Mouse (Mus musculus) CH12F3 (cell line): ENCODE measurements around the gene Krtap5-4.
"Not testable (repeated sequence)": the region's sequence is repeated elsewhere in the genome, so short reads cannot be mapped to it uniquely, and the experiment has no call there.

Source experiments
- in situ Hi-C: fragments of 300-500 bp; cut with MboI; formaldehyde crosslinking; loops from 2 replicates; pipeline ENCODE4 v1.14.3; 2020; ENCODE audit warnings: low sequenced_read_pairs

Gene Krtap5-4

DNA sequence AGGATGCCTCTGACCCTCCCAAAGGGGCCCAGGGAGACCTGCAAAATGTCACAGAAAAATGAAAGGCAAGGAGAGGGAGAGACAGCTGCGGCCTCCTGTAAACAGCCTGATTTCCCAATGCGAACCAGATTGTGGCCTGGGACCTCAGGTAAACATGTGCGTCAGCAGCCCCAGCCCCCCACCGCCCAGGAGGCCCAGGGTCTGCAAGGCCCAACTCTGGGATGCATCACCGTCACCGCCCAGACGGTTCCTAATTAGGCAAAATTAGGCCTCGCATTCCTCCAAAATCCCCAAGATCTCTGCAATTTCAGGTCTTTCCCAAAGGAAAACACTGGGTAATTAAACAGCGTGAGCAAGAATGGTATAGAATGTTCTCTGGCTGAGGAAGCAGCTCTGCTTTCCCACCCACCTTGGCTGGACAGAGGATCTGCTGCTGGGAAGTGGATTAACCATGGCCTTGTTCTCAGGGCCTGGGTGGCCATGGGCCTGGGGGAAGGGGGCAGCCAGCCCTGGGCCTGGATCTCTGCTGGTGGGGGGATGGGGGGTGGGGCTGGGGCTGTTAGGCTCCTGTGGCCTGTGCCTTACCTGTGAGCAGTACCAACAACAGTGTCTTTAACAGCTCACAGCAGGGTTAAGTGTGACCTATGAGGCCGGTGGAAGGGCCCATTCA, 18.4 kb downstream of the Krtap5-4 start:
- in situ Hi-C loops = not testable (repeated sequence)

DNA sequence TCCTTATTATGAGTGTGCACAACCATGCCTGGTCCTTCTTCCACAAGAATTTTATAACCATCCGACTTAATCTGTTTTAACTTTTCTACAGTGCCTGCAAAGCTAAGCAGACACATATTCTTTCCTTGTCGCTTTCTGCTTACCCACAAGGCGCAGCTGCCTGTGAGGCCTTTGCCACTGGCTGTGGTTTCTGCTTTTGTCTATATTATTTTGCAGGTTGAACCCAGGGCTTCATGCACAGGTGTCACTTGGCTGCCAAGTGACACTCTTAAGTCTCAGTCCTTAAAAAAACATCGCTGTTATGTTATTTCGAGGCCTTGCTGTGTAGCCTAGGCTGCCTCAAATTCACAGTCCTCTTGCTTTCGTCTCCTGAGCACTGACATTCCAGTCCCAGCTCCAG, 19.3 kb downstream of the Krtap5-4 start:
- in situ Hi-C loops = no loop called here

DNA sequence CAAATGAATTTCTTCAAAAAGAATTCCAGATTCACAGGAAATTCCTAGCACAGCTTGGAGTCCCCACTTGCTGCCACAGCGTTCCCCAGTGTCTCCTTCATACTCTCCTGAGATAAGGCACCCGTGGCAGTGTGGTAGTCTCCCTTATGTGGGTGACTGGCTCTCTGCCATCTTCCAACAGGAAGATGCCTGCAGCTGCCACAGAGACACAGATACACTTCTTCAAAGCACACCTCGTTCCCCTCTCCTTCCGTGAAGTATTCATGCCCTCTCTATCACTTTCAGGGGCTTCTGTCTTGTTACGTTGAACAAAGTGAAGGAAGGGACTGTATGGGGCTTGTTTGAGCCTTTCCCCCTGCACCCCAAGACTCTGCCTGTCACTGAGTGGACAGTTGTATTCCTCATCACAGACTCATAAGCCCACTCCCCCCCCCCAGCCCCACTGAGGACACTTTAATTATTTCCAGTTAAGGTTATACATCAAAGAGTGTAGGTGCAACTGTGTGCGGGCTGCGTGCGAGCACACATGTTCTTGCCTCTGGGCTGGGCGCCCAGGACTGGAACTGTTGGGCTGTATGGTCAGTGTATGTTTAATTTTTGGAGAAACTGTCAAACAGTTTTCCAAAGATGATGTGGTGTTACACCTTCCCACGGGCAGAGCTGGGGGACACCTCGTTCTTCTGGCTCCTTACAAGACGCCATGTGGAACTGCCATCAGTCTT, 20.2 kb downstream of the Krtap5-4 start:
- in situ Hi-C loops = no loop called here

DNA sequence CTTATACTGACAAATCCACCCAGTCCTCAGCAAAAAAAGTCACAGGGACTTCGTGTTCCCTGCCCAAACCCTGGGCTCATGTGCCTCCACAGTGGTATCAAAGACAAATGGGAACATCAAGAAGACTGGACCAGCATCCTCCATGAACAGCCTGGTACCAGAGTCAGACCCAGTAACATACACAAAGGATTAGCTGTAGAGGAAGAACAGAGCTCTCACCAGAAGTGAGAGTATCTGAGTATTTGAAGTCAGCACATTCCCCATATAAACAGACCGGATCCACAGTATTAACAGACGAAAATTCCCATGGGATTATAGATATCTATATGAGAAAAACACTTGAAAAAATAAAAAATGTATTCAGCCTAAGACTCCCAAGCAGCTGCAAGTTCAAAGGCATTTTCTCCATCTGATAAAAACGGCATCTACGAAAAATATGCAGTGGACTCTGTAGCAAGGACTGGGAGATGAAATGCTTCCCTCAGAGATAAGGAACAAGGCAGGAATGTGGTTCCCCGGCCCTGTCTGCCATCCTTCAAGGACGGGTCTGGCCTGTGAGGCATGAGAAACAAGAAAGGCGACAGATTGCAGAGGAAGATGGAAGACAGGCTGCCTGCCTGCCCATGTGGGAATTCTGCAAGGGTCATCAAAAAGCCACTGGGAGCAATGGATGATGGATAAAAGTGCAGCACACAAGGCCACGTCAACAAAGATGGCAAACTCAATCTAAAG, 23.5 kb downstream of the Krtap5-4 start:
- in situ Hi-C loops = no loop called here

DNA sequence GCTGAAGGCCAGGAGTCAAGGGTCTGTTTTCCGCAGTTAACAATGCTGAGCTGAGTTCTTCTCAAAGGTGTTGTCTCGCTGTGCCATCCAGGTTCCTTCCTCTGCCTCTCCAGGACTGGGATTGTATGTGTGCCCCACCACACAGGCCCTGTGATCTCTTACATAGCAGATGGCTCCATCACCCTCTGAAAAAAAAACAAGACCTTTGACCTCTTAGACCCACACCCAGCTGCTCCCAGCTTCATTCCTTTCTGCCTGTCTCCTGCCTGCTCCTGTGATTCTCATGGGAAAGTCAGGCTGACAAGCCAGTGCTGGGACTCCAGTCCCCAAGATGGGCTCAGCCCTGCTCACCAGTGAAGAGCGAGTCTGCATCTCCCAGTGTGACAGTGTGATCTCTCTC, 25.2 kb downstream of the Krtap5-4 start:
- in situ Hi-C loops = no loop called here

DNA sequence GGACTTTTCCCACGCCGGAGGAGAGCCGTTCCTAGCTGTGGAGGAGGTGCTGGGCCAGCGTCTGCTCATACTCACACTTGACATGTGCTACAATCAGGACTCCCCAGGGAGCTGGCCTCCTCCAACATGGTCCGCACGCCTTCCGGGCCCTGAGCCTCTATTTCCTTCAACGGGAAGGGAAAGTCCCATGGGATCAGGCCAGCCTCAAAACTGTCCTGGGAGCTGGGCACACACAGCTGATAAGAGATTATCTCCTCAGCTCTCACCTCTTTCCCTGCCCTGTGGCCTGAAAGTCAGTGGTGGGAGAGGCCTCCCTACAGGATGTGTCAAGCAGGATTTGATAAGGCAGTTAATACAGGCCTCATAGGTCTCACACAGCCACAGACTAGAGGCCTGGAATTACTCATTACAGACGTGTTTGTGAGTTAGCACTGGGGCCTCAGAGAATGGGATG, 26.9 kb downstream of the Krtap5-4 start:
- in situ Hi-C loops = loop anchor here (10.0 kb wide), 1 partner anchor 345 kb away; no protein-coding TSS in a partner anchor

DNA sequence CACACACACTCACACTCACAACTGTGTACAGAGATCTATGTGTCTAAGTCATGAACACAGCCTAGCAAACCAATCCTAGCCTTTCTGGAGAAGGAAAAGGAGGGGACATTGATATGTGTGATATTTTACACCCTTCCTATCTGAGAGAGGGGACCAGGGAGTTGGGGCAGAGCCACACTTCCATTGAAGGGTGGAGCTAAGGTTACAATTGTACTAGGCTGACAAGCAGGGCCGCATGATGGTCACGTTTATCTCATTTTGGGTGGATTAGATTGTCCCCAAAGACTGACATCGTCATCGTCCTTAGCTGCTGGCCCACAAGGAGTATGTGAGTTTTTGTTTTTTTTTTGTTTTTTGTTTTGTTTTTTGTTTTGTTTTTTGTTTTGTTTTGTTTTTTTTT, 27.9 kb downstream of the Krtap5-4 start:
- in situ Hi-C loops = loop anchor here (10.0 kb wide), 1 partner anchor 344 kb away; no protein-coding TSS in a partner anchor

DNA sequence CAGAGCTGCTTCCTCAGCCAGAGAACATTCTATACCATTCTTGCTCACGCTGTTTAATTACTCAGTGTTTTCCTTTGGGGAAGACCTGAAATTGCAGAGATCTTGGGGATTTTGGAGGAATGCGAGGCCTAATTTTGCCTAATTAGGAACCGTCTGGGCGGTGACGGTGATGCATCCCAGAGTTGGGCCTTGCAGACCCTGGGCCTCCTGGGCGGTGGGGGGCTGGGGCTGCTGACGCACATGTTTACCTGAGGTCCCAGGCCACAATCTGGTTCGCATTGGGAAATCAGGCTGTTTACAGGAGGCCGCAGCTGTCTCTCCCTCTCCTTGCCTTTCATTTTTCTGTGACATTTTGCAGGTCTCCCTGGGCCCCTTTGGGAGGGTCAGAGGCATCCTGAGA, 29.4 kb downstream of the Krtap5-4 start:
- in situ Hi-C loops = loop anchor here (10.0 kb wide), 1 partner anchor 342 kb away; no protein-coding TSS in a partner anchor

DNA sequence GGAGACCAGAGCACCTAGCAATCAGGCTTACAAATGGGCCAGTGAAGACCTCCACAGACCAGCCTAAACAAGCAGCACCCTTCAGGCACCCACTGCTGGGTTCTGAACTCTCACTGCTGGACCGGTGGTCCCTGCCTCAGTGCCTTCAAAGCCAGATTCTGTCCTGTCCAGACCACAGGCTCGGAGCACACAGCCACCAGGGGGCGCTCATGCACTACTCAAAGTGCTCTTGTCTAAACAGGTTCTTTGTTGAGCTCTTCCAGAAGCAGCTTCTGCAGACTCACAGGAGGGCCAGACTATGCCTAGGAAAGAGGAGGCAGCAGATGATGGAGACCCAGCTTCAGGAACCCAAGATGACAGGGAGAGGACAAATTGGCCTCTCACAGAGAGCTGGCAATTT, 30.9 kb downstream of the Krtap5-4 start:
- in situ Hi-C loops = loop anchor here (10.0 kb wide), 1 partner anchor 341 kb away; no protein-coding TSS in a partner anchor

DNA sequence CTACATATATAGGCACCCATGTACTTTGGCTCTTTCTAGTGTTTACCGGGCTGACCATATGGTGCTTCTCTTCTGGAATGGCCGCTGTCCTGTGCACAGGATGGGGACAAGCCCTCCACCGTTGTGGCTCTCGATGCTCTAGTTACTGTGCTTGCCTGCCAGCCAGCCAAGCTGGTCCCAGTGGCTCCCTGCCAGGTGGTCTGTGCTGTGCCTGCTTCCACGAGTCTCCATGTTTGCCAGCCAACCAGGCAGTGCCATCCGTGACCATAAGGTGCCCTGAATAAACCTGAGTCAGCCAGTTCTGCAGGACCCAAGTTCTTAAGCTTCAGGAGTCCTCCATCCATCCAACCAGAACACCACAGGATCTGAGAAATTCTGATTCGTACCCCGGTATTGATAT, 31.8 kb downstream of the Krtap5-4 start:
- in situ Hi-C loops = loop anchor here (5.0 to 10.0 kb wide), 2 partner anchors 102 to 340 kb away; no protein-coding TSS in a partner anchor

DNA sequence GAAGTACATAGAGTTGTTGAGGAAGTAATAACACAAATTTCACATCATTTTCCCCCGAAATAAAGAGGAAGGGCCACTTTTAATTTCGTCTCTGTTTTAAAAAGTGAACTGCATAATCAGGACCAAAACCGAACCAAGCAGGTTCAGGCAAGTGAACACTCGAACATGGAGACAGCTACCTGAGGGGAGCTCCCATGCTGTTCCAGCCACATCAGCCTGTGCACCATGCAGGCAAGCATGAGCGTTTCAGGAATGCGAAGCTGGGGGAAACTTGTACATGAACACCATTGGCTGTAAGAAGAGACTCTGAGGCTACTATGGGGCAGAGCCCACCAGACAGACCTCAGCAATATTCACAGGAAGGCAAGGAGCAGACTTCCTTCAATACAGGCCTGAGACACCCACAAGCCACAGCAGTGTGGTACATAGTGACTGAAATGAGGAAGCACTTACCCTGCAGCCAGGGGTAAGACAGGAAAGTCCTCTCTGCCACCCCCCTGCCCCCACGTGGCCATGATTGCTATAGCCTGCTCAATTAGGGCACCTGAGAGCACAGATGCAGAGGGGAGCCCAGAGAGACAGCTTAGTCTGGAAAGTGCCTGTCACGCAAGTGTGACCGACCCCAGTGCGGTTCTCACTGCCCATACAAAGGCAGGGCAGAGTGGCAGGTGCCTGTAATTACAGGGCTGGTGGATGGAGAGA, 37.1 kb downstream of the Krtap5-4 start:
- in situ Hi-C loops = no loop called here

DNA sequence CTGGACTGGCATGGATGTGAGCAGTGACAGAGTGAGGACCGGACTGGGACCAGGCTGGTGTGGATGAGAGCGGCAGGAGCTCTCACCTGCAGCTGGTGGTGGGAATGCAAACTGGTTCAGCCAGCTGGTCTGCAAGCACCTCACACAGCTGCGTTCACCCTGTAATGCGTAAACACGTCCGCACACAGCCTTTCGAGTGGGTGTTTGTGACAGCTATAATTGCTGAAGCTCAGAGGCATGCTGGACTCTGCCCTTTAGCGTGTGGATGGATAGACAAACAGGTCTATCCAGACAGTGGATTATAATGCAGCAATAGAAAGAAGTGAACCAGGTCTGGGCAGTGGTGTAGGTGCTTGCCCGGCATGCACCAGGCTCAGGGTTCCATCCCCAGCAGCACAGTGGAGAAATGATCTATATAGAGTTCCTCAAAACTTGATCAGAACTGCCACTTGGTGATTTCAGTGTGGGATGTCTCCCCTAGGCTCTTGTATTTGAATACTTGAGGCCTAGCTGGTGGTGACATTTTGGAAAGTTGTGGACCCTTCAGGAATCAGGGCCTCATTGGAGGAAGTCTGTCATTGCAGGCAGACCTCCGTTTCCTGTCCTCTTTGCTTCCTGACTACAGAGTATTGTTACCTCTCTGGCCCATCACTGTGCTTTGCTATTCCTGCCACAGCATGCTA, 38.4 kb downstream of the Krtap5-4 start:
- in situ Hi-C loops = no loop called here

DNA sequence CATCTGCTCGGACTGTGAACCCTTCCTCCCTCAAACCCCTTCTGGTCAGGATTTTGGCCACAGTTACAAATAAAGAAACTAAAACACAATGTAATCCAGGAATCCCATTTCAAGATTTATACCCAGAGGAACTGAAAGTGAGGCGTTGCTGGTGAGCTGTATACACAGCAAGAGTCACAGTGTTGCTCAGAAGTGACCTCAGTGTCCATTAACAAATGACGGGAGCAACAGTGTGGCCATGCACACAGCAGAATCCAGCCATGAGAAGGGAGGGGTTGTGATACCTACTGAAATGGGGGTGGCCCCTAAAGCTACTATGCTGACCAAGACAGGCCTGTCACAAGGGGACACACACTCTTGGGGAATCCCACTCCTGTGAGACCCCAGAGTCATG, 38.9 kb downstream of the Krtap5-4 start:
- in situ Hi-C loops = no loop called here

DNA sequence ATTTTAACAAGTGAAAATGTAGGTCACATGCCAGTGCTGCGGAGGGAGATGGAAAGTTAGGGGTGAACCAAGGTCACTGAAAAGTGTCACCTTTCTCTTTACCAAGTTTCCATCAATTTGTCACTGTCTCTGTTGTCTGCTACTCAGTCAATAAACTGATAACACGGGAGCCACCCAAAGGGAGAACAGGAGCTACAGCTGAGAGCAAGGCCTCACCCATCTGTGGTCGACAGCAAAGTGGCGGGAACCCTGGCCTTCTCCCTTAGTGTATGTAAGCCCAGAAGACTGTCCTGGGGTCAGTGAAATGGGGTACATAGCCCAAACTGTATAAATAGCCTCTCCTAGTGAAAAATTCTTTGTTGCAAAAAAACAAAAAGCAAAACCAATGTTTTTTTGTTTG, 44.2 kb downstream of the Krtap5-4 start:
- in situ Hi-C loops = no loop called here

DNA sequence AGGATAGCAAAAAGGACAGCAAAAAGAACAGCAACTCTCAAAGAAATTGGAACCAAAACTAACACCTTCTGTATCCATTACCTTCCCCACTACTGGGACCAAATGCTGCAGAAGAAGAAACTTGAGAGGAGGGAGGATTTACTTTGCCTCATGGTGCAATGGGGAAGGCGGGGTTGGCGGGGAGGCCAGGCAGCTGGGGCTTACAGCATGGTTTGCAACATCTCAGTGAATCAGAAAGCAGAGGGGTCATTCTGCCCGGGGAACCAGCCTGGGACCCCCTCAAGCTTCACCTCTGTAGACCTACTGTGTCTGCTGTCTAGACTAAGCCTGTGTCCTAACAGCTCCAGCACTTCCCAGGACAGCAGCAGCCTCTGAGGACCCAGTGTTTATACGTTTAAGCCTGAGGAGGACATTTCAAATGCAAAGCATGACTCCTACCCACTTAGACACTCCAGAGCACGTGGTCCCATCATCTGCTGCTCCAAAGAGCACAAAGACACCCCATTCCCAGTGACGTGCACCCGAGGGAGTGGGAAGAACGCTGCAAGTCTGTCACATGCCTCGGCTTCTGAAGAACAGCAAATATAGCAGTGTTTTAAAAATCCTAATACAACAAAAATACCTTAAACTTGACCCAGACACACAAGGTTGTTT, 46.1 kb downstream of the Krtap5-4 start:
- in situ Hi-C loops = no loop called here

DNA sequence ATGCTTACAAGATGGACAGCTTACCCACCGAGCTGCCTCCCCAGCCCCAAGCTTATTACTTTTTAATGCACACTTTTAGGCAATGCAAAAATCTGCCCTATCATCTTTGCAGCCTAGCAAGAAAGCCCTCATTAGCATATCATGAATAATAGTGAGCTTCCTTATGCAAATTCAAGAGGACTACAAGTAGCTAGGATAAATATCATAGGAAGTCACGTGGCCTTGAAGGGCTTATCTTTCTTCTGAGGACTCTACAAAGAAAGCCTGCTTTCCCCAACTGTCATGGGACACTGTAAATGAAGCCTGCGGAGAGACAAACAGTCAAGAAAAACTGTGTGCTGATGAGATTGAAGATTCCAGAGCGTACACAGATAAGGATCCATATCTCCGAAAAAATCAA, 48.2 kb downstream of the Krtap5-4 start:
- in situ Hi-C loops = no loop called here

DNA sequence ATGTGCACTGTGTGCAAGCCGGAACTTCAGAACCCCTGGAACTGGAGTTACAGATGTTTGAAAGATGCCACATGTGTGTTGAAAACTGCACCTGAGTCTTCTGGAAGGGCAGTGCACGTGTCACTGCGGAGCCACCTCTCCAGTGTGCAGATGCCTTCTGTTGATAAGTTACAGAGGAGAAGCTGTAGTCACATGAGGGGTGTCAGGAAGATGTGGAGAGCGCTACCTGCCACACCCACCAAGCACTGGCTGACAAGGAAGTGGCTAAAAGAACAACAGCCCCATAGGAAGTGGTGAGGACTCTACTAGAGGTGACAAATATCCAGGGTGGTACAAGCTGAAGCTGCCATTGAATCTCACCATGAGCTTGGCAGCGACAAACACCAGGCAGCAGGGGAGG, 50.5 kb downstream of the Krtap5-4 start:
- in situ Hi-C loops = no loop called here
